Mouse (Mus musculus): Measurements from ENCODE around the gene Slc29a2.

- no peak for TF ChIP-seq CTCF (IDR thresholded peaks at IDR 0.05; ENCODE audit: low read depth)
- TF ChIP-seq EP300 (optimal IDR thresholded peaks at IDR 0.05): no peak
Observed at GRCm38 (mm10) chr19:5051515-5051914, 27.9 kb downstream of the Slc29a2 start.
